Mouse (Mus musculus) liver (tissue): ENCODE results near the gene Klhl25.
"Not testable (repeated sequence)": the region's sequence is repeated elsewhere in the genome, so short reads cannot be mapped to it uniquely, and the experiment has no call there.

ENCODE experiments used
- DNase-seq: peaks from one replicate; pipeline ENCODE4 v3.0.0-alpha.2; 2020; ENCODE audit warnings: mixed read lengths

The Klhl25 gene

DNA sequence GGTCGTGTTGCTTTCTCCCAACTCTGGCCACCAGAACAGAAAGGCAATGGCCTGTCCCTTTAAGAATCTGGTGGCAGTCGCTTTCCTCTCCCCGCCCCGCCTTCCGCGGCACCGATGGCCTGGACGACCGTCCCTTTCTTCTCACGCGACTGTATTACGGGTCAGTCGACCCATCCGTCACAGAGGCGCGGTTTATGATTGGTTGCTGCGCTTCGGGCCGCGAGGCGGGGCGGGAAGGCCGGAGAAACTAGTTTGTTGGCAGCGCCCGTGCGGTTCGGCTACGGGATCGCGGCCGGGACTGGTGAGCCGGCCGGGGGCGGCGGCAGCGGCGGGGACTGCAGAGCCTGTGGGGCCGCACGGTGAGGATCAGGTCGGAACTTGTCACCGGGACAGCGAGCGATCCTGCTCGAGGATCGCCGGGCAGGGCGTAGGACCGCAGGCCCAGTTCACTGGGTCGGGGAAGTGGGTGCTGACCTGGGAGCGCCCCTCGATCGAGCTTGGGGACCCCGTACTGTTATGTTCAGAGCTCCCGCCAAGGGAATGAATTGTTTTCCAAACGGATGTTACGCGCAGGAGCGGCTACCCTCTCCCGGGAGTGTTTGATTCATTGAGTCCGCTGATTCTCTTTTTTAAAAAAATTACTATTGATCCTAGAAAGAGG, at the start of gene Klhl25:
TSS of gene Klhl25 (plus strand) at position 196 of the 661 bp plus-strand sequence.
- peak; percentile 97 for DNase-seq

DNA sequence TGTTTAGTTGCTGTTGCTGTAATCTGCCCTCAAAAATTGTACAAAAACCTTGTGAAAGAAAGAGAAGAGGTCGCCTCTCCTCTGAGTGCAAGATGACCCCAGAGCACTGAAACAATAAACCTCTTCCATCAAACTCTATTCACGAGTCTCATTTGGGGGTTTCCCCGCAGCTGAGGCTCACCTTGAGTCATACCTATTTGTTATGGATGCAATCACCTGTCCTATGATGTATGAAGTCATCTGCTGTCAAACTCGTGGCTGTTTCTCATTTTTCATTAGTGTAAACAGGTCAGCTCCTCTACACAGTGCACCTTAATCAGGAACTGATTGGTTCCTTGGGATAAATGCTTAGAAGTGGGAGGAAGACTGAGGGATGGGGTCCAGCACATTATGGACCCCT, 47.6 kb upstream of the Klhl25 start:
- DNase-seq: no peak

DNA sequence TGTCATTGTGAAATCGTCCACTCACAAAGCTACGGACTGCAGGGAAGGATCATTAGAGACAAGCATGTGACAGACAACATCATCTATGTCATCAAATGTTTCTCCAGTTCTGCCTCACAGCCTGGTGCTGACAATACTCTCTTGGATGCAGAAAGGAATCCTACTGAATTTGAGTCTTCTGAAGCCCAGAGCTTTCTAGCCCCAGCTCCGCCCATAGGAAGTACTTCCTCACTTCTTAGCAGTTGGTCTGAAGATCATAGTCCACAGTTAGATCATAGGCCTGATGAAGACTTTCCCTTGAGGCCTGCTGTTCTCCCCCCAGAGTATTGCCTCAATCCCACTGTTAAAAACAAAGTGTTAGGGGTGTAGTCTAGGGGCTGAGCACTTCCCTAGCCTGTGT, 47.1 kb upstream of the Klhl25 start:
- DNase-seq: no peak

- DNase-seq: no peak
These were observed 46.3 kb upstream of the Klhl25 start for GRCm38 (mm10) chr7:75801621-75802358.

GRCm38 (mm10) chr7:75802887-75803286, 45.2 kb upstream of the Klhl25 start:
- no peak for DNase-seq

DNA sequence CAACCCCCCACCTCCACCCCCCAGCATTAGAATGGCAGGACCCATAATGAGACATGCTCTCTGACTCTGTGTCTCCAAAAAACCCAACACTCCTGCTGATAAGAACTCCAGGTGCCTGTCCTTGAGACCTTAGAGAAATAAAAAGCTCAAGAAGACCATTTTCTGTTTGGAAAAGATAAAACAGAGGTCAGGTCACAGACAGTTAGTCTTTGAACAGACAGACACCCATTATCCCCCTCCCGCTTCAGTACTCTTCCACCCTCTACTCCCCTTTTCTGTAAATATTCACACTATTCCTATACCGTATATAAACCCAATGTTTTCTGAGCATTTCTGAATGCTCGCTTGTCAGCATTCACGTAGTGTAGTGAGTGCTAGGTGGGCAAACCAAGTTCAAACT, 41.9 kb upstream of the Klhl25 start:
- no peak for DNase-seq

- no peak for DNase-seq
These were observed 41.4 kb upstream of the Klhl25 start for GRCm38 (mm10) chr7:75806711-75807110.

DNA sequence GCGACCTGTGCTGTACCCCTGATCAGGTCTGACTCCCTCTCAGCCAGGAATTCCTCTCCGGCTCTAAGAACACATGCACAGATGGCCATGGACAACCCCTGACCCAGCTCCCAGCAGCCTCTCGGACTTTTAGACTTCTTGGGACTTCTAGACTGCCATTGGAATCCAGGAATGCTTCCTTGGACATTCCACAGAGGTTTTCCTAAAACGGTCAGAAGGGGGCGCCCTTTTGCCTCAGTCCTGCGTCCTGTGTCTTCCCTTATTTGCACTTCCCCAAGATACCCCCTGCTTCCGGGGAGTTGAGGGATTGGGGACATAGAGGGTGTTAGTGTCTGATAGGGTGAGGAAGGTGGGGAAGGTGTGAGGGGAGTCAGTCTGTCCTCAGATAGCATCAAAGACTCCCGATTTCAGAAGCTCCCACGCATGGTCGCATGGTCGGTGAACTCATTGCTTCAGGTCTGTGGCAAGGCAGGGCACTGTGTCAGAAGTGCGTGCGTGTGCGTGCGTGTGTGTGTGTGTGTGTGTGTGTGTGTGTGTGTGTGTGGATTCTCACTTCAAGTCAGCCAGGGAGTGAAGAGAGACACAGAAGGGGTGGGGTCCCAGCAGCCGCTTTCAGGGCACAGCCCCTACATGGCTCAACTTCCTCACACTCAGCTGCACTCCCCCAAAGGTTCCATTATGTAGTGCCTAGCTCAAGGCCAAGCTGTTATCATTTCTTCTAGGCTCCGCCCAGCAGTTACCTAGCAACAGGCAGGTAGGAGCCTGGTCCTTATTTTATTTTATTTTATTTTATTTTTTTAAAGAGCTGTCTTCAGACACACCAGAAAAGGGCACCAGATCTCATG, 40.4 kb upstream of the Klhl25 start:
- DNase-seq: peak; percentile 32

GRCm38 (mm10) chr7:75820687-75821086, 27.4 kb upstream of the Klhl25 start:
- DNase-seq: no peak

GRCm38 (mm10) chr7:75822087-75822668, 25.9 kb upstream of the Klhl25 start:
- no peak for DNase-seq

DNA sequence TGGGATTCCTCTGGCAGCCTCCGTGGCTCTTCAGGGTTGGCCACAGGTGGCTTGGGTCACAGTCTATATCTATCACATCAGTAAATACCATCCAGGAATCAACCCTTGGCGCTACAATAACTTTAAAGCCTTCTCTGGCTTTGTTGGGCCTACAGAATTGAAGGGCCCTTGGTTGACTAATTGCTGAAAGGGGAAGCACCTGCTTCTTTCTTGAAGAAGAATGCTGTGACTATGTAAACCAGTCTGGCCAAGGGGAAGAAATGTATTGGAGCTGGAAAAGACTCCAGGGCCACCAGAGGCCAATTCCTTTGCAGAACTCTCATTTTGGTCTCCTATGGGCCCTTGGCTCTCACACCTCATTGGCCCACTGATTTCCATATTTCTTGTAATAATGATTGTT, 25.0 kb upstream of the Klhl25 start:
- DNase-seq: no peak

DNA sequence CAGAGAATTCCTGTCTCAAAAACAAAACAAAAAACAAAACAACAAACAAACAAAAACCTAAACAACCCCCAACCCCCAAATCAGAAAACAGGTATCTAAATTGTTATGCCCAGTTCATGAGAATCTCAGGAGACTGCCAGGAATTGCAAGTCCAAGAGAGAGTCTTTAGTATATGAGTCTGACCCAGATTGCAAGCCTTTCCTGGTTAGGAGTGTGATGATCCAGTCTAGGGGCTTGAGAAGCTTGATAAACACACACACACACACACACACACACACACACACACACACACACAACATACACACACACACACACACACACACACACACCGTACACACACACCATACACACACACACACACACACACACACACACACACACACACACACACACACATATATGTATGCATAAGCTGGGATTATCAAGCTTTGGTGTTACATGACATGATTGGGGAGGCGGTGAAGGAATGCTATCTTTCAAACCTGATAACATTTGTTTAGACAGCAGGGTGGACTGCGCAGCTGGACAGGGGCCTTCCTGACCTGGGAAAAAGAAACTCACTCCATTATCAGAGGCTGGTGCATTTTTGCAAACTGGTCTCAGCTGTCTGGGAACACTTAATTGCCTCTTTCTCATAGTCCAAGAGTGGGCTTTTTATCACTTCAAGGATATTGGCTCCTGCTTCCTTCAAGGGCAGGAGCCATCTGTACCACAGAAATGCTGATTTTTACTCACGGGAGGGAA, 21.6 kb upstream of the Klhl25 start:
- DNase-seq: peak; percentile 38

DNA sequence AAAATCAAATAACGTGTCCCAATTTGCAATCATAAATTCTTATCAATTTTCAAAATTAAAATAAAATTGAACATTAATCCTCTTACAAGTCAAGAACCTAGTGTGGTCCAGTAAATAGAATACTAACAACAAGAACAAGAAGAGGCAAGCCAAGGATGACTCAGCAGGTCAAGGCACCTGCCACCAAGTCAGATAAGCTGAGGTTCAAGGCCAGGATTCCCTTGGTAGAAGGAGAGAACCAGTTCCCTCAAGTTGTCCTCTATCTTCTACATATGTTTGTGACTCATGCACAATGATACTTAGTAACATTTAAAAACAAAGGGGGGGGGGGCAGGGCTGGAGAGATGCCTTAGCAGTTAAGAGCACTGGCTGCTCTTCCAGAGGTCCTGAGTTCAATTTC, 20.8 kb upstream of the Klhl25 start:
- DNase-seq: peak; percentile 75

- DNase-seq: peak; percentile 87
These were observed 20.3 kb upstream of the Klhl25 start for GRCm38 (mm10) chr7:75827850-75828249.

GRCm38 (mm10) chr7:75828536-75828935, 19.6 kb upstream of the Klhl25 start:
- no peak for DNase-seq

- peak; percentile 71 for DNase-seq
These were observed 17.7 kb upstream of the Klhl25 start for GRCm38 (mm10) chr7:75830251-75831060.

- DNase-seq: not testable (repeated sequence)
These were observed 14.2 kb upstream of the Klhl25 start for GRCm38 (mm10) chr7:75833960-75834359.

GRCm38 (mm10) chr7:75834932-75835631, 13.0 kb upstream of the Klhl25 start:
- not testable (repeated sequence) for DNase-seq

DNA sequence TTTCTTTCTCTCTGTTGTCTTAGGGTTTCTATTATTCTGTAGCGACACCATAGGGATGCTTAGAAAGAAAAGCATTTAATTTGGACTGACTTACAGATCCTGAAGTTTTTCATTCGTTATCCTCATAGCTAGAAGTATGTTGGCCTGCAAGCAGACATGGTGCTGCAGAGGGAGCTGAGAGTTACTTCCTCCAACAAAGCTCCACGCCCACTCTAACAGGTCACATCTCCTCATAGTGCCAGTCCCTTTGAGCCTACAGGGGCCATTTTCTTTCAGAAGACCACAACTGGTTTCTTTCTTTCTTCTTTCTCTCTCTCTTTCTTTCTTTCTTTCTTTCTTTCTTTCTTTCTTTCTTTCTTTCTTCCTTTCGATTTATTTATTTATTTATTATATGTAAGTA, 8.0 kb upstream of the Klhl25 start:
- no peak for DNase-seq

- DNase-seq: no peak
These were observed 5.8 kb upstream of the Klhl25 start for GRCm38 (mm10) chr7:75842306-75842705.

DNA sequence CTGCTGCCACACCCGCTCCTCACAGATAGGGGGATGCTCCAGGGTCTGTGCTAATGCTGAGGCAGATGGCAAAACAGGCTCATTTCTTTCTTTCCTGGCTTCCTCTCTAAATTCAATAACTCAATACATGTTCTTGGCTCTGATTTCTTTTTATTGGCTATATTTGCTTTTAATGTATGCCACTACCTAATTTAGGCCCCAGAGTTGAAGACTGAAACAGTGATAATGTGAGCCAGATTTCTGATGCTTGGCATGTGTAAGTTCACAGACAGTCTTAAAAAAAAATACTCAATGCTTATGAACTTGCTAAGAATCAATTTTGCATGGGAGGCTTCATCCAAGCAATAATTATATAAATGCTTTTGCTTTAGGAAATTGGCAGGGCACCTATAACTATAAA, 2.2 kb upstream of the Klhl25 start:
- DNase-seq: no peak
